Mouse (Mus musculus): ENCODE data around the gene Tbxas1. TPM values are rescaled to one million over a fixed set of nuclear protein-coding genes. Genes with fewer than 3 reads are reported as not detected.

Tbxas1 gene
- polyA plus RNA-seq, 1 experiment from 2014 or later = 0.37 TPM

GRCm38 (mm10) chr6:38874035-38874434 lies 1.2 kb upstream of the Tbxas1 start:
- ATAC-seq (no peak), DNase-seq (ENCODE audit: low read depth, low spot score) (no peak)
- ChIA-PET CTCF (interaction anchor here (0.7 to 1.5 kb wide), 5 partner anchors 12 to 116 kb away, joined by 3 to 5 read pairs (median 3); no protein-coding TSS in a partner anchor), POLR2A (no interaction called here)
- H3K27me3 ChIP-seq = no peaks in the 10 kb centered on the region
- in situ Hi-C loops (cut with MboI; ENCODE audit: low pct_unique_long_range_greater_than_20kb) = no loop called here
- TF ChIP-seq CTCF (IDR thresholded peaks at IDR 0.05) = peak; percentile 79

GRCm38 (mm10) chr6:38874565-38875257 lies 493 bp upstream of the Tbxas1 start:
- no peaks in the 10 kb centered on the region for H3K27me3 ChIP-seq
- POLR2A ChIA-PET = no interaction called here
- no peak for ATAC-seq
- DNase-seq (ENCODE audit: low read depth, low spot score) = no peak
- in situ Hi-C loops (cut with MboI; ENCODE audit: low pct_unique_long_range_greater_than_20kb) = no loop called here
- TF ChIP-seq CTCF (IDR thresholded peaks at IDR 0.05) = no peak
- CTCF ChIA-PET = interaction anchor here (1.2 kb wide), 1 partner anchor 117 kb away, joined by 3 read pairs; no protein-coding TSS in a partner anchor

DNA sequence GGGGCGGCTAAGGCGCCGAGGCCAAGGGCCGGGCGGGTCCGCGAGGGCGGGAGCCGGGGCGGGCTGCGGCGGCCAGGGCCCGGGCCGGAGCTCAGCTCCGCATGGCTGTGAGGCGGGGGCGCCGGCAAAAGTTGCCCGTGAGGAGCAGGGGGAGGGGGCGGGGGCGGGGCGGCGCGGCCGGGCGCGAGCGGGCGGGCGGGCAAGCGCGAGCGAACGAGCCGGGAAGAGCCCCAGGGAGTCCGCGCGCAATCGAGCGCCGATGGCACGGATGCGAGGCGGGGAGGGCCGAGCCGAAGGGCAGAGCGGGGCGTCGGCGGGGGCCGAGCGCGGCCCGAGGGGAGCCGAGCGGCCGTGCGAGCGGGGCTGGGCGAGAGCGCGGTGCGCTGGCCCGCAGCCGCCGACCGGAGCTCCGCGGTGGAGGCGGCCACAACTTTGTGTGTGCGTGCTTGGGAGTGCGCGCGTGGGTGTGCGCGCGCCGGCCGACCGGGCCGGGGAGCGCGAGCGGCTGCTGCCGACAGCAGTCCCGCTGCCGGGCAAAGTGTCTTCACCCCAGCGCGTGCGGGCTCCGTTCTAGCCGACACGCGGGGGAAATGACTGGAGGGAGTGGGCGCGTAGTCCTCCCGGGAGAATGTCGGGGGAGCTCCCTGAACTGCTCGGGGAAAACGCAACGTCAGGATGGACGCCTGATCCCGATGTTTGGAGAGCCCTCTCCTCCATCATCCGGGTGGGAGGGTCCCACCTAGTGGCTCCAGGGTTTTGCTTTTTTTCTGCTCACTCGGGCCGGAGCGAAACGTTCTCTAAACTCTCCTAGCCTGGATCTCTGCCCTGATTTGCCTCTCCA lies 1.1 kb downstream of the Tbxas1 start, which contains the start of gene Hipk2:
Gene Hipk2, minus strand, starts transcription at position 95 of the 841 bp plus-strand sequence.
- H3K27me3 ChIP-seq = no peaks in the 10 kb centered on the region
- ATAC-seq (peak; percentile 89), DNase-seq (ENCODE audit: low read depth, low spot score) (no peak)
- ChIA-PET POLR2A (interaction anchor here (0.7 to 1.0 kb wide), 3 partner anchors 21 to 140 kb away, joined by 3 to 4 read pairs (median 3); no protein-coding TSS in a partner anchor), CTCF (interaction anchor here (1.9 kb wide), 1 partner anchor 140 kb away, joined by 6 read pairs; no protein-coding TSS in a partner anchor)
- peak; percentile 9 for TF ChIP-seq CTCF (IDR thresholded peaks at IDR 0.05)
- in situ Hi-C loops (cut with MboI; ENCODE audit: low pct_unique_long_range_greater_than_20kb) = no loop called here

DNA sequence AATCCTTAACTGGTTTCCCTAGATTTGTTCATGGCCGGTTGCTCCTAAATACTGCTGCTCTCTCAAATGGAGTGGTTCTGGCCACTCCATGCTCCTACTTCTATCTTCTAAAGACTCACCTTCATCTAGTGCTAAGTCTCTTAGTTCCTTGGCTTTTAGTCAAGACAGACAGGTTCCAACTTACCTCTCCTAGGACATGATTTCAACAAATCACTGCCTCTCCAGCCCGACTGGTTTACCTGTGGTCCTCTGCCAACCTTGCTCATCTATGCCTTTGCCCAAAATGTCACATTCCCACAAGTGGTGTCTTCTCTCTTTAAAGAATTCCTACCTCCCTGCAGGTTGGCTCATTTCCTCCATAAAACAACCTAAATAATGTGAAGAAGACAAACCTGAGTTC lies 2.5 kb downstream of the Tbxas1 start:
- DNase-seq (ENCODE audit: low read depth, low spot score) (no peak), ATAC-seq (no peak)
- CTCF ChIA-PET = interaction anchor here (1.3 kb wide), 1 partner anchor 34 kb away, joined by 4 read pairs; no protein-coding TSS in a partner anchor
- H3K27me3 ChIP-seq = no peaks in the 10 kb centered on the region
- no peak for TF ChIP-seq CTCF (IDR thresholded peaks at IDR 0.05)
- POLR2A ChIA-PET = no interaction called here
- in situ Hi-C loops (cut with MboI; ENCODE audit: low pct_unique_long_range_greater_than_20kb) = no loop called here

DNA sequence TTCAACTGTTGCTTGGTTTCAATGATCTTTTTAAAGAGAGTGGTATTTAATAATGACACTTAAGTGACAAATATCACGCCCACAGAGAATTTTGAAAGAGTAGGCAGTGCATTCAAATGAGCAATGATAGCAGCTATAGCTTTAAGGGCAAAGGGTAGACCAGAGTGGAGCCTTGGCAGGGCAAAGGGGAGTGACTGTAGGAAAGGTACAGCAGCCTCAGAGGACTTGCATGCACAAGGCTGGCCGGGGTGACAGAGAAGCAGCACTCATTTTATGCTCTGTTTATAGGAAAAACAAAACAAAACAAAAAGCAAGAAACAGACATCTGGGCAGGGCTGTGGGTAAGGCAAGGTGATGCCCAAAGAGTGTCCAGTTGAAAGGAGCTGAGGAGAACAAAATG lies 6.3 kb downstream of the Tbxas1 start:
- DNase-seq (ENCODE audit: low read depth, low spot score) = no peak
- TF ChIP-seq CTCF (IDR thresholded peaks at IDR 0.05) = no peak
- in situ Hi-C loops (cut with MboI; ENCODE audit: low pct_unique_long_range_greater_than_20kb) = no loop called here
- H3K27me3 ChIP-seq = no peaks in the 10 kb centered on the region
- CTCF ChIA-PET = no interaction called here
- ATAC-seq = no peak
- POLR2A ChIA-PET = no interaction called here

DNA sequence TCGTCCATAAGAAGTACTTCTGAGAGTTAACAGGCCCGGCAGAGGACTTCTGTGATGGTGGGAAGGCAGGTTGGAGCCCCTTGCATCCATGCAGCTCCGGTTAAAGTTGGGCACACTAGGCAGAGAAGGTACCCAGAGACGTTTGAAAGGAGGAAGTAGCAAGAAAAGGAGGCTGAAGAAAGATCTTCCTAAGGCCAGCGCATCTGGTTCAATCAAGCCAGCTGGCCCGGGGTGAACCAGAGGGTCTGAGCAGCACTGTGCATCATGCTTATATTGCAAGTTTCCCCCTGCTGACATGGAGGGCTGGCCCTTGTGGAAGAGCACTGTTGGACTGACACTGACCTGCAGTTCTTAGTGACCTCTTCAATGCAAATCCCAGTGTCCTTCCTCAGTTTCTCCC lies 6.8 kb downstream of the Tbxas1 start:
- POLR2A ChIA-PET = no interaction called here
- CTCF ChIA-PET = no interaction called here
- in situ Hi-C loops (cut with MboI; ENCODE audit: low pct_unique_long_range_greater_than_20kb) = no loop called here
- ATAC-seq (no peak), DNase-seq (ENCODE audit: low read depth, low spot score) (no peak)
- H3K27me3 ChIP-seq = no peaks in the 10 kb centered on the region
- no peak for TF ChIP-seq CTCF (IDR thresholded peaks at IDR 0.05)

GRCm38 (mm10) chr6:38882728-38883171 lies 7.5 kb downstream of the Tbxas1 start:
- H3K27me3 ChIP-seq = no peaks in the 10 kb centered on the region
- POLR2A ChIA-PET = no interaction called here

DNA sequence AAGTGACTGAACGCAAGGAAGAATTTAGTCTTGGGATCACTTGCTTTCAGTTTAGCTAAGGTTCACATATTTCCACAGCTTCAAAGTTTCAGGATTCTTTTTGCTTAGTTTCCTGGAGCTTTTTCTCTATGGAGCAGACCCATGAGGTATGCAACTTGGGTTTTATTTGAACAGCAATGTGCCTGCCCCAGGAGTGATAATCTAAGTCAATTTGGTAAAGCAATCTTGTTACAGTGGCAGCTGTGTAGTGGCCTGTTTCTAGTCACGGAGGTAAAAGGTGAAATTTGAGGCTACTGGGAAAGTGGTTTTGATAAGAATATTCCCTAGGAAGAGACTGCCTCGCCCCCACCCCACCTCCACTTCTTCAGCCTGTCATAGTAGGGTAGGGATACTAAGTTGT lies 9.3 kb downstream of the Tbxas1 start:
- DNase-seq (ENCODE audit: low read depth, low spot score) (no peak), ATAC-seq (no peak)
- no peak for TF ChIP-seq CTCF (IDR thresholded peaks at IDR 0.05)
- POLR2A ChIA-PET = no interaction called here
- in situ Hi-C loops (cut with MboI; ENCODE audit: low pct_unique_long_range_greater_than_20kb) = no loop called here
- CTCF ChIA-PET = interaction anchor here (1.5 to 1.6 kb wide), 2 partner anchors 19 to 95 kb away, joined by 3 read pairs; no protein-coding TSS in a partner anchor
- no peaks in the 10 kb centered on the region for H3K27me3 ChIP-seq

More at GRCm38 (mm10) chr6:38882728-38883171, 7.5 kb downstream of the Tbxas1 start:
- TF ChIP-seq CTCF (IDR thresholded peaks at IDR 0.05) = no peak
- ATAC-seq (peak; percentile 44), DNase-seq (ENCODE audit: low read depth, low spot score) (peak; percentile 65)
- CTCF ChIA-PET = interaction anchor here (1.5 kb wide), 1 partner anchor 21 kb away, joined by 3 read pairs; no protein-coding TSS in a partner anchor
- in situ Hi-C loops (cut with MboI; ENCODE audit: low pct_unique_long_range_greater_than_20kb) = no loop called here

DNA sequence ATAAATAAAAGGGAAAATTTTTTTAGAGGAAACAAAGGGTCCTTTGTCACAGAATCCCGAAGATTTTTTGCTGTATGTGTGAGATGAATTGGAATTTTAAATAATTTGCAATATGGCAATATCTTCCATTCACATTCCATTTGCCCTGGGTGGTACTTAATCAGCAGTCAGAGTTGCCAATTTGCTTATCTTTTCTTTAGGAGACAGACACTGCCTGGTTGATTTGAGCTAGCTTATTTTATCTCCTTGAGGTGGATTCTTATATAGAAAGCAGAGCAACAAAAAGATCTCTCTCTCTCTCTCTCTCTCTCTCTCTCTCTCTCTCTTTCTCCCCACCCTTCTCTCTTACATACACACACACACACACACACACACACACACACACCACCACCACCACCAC lies 9.9 kb downstream of the Tbxas1 start:
- no peaks in the 10 kb centered on the region for H3K27me3 ChIP-seq
- in situ Hi-C loops (cut with MboI; ENCODE audit: low pct_unique_long_range_greater_than_20kb) = no loop called here
- no peak for TF ChIP-seq CTCF (IDR thresholded peaks at IDR 0.05)
- ChIA-PET POLR2A (no interaction called here), CTCF (interaction anchor here (1.6 kb wide), 1 partner anchor 96 kb away, joined by 3 read pairs; no protein-coding TSS in a partner anchor)
- DNase-seq (ENCODE audit: low read depth, low spot score) (no peak), ATAC-seq (no peak)

- H3K27me3 ChIP-seq = no peaks in the 10 kb centered on the region
- no peak for DNase-seq (ENCODE audit: low read depth, low spot score)
- POLR2A ChIA-PET = no interaction called here
- no peak for ATAC-seq
- no peak for TF ChIP-seq CTCF (IDR thresholded peaks at IDR 0.05)
- CTCF ChIA-PET = no interaction called here
- in situ Hi-C loops (cut with MboI; ENCODE audit: low pct_unique_long_range_greater_than_20kb) = no loop called here
Measured at GRCm38 (mm10) chr6:38887436-38887835, 12.2 kb downstream of the Tbxas1 start.

- TF ChIP-seq CTCF (IDR thresholded peaks at IDR 0.05) = no peak
- ChIA-PET POLR2A (no interaction called here), CTCF (no interaction called here)
- ATAC-seq (no peak), DNase-seq (ENCODE audit: low read depth, low spot score) (no peak)
- H3K27me3 ChIP-seq = no peaks in the 10 kb centered on the region
- in situ Hi-C loops (cut with MboI; ENCODE audit: low pct_unique_long_range_greater_than_20kb) = no loop called here
Measured at GRCm38 (mm10) chr6:38889156-38889555, 14.0 kb downstream of the Tbxas1 start.

Measured in Patski (cell line).